Mouse (Mus musculus) testis, adult 2 months (tissue): Measurements from ENCODE around the gene Eps8.

Experiments used
- CTCF ChIP-seq: fragments of 200-500 bp; IDR thresholded peaks from 2 replicates; pipeline ENCODE4 v1.5.1; 2012; ENCODE audit warnings: low read depth, mild to moderate bottlenecking, inconsistent platforms, low read length, moderate library complexity; ENCODE audit not compliant: control insufficient read depth, insufficient read depth, insufficient replicate concordance
- POLR2A ChIP-seq: fragments of 200-500 bp; IDR thresholded peaks from 2 replicates; pipeline ENCODE4 v1.6.1; 2012; ENCODE audit warnings: low read depth, mild to moderate bottlenecking, inconsistent platforms, low read length, moderate library complexity; ENCODE audit not compliant: control insufficient read depth

GRCm38 (mm10) chr6:137676581-137676980 lies 21.9 kb upstream of the Eps8 start:
- TF ChIP-seq CTCF (no peak), POLR2A (no peak)
